Mouse (Mus musculus) CD8-positive naive resting alpha-beta T cell, adult 57 days (primary cell): ENCODE measurements around the gene Spaca7. TPM values are rescaled to one million over a fixed set of nuclear protein-coding genes. Genes with fewer than 3 reads are reported as not detected.

ENCODE experiments used
- total RNA-seq: library from RNA; stranded (reverse); gene quantifications from one replicate; pipeline ENCODE4 v1.2.4, GENCODE M21; 2023

Gene Spaca7
- not detected for total RNA-seq

GRCm38 (mm10) chr8:12572814-12573534 is at the start of gene Spaca7:
Spaca7 (plus strand) TSS chr8:12573029.

Other genes starting within 250 kb of the Spaca7 start
- not detected for gene Sox1, start 177.7 kb upstream of the Spaca7 start, total RNA-seq
- gene Tubgcp3, start 99.2 kb downstream of the Spaca7 start, total RNA-seq: 62.6 TPM
- 48.2 TPM for gene Atp11a, start 184.0 kb downstream of the Spaca7 start, total RNA-seq